Mouse (Mus musculus): ENCODE results near the gene Esrp2.

The Esrp2 gene

GRCm38 (mm10) chr8:106123443-106123842 lies 13.3 kb downstream of the Esrp2 start:
- no peak for DNase-seq (ENCODE audit: low spot score)

- no peak for DNase-seq (ENCODE audit: low spot score)
Measured at GRCm38 (mm10) chr8:106115897-106116296, 20.9 kb downstream of the Esrp2 start.

DNA sequence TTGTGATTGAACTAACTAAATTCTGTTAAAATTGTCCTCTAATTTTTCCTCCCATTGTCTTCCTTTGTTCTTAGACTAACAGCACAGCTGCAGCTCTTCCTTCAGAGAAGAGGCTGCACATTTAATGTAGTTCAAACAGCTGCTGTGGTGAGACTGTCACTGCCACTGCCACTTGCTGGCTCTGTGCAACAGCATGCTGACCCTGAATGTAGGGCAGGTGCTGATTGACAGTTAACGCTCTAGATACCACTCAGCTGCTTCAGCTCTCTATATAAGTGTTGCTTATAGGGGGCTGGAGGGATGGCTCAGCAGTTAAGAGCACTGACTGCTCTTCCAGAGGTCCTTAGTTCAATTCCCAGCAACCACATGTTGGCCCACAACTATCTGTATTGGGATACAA lies 24.3 kb downstream of the Esrp2 start:
- DNase-seq (ENCODE audit: low spot score), result no peak

DNA sequence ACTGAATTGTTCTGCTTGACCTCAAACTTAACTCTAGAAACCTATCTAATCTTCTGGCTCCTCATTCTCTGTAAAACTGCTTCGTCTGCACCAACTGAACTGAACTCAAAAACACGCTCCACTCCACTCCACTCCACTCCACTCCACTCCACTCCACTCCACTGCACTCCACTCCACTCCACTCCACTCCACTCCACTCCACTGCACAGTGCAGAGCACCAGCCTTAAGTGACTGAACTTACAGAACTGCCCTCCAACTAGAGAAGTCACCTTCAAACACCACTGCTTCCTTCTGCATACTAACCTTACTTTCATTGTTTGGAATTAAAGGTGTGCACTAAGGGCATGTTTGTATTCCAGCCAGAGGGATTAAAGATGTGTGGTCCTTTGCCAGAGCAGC lies 24.7 kb downstream of the Esrp2 start:
- DNase-seq (ENCODE audit: low spot score), result no peak

DNA sequence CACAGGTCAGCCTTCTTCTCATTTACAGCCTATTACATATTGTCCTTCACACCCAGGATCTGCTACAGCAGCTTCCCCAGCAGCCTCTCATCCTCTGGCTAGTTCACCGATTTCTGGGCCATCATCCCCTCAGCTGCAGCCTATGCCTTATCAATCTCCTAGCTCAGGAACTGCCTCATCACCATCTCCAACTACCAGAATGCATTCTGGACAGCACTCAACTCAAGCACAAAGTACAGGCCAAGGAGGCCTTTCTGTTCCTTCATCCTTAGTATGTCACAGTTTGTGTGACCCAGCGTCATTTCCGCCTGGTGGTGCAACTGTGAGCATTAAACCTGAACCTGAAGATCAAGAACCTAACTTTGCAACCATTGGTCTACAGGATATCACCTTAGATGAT lies 28.0 kb downstream of the Esrp2 start:
- DNase-seq (ENCODE audit: low spot score), result no peak

DNA sequence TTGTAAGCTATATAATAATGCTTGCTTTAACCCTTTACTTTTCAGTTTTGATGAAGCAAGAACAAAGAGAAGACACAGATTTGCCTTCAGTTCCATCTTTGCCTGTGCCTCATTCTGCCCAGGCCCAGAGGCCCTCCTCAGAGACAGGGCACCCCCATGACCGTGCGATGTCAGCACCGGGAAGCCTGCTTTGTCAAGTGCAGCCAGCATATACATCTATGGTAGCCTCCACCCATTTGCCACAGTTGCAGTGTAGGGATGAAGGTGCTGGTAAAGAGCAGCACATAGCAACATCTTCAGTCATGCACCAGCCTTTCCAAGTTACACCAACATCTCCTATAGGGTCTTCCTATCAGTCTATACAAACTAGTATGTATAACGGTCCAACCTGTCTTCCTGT lies 28.7 kb downstream of the Esrp2 start:
- DNase-seq (ENCODE audit: low spot score), result no peak

DNA sequence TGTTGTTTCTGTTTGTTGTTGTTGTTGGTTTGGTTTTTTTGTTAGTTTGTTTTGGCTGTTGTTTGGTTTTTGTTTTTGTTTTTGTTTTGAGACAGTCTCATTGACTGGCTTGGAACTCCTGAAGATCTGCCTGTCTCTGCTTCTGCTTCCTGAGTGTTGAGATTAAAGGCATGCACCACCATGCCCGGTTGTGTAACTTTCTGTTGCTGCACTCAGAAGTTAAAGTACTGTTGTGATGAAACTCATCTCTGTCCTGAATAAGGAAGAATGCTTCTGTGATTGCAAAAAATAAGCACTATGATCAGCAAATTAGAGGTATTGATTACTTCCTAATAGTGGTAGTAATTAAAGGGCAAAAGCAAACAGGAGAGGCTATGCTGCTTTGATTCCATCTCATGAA lies 30.6 kb downstream of the Esrp2 start:
- DNase-seq (ENCODE audit: low spot score), result no peak

DNA sequence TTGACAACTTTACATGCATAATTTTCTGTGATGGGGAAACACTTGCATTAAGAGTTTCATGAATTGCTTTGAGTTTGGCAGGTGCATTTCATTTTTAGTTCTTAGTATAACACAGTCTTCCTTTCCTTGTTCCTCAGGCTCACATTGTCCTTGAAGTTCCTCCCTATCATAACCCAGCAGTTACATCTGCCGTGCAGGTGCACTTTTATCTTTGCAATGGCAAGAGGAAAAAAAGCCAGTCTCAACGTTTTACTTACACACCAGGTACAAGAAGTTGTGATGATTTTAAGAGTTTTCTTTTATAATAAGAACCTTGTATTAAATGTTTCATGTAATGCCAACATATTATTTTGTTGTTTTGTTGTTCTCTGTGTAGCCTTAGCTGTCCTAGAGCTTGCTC lies 32.9 kb downstream of the Esrp2 start:
- DNase-seq (ENCODE audit: low spot score), result no peak

GRCm38 (mm10) chr8:106102321-106102720 lies 34.5 kb downstream of the Esrp2 start:
- no peak for DNase-seq (ENCODE audit: low spot score)
